Mouse (Mus musculus): ENCODE data around the gene Rnf126.

- no peak for TF ChIP-seq CTCF (IDR thresholded peaks at IDR 0.05; ENCODE audit: insufficient read depth, low read depth, low read length)
- no peak for TF ChIP-seq POLR2A (IDR thresholded peaks at IDR 0.05; ENCODE audit: insufficient read depth, low read depth, low read length)
Observed at GRCm38 (mm10) chr10:79783050-79783449, 16.3 kb upstream of the Rnf126 start.
